Comparison of ENCODE assay signal across 15 mouse cellular contexts in genomic region chr14:31935411-31935810, GRCm38 (mm10).
DNase-seq lines count a peak whose midpoint lies in the region; ATAC-seq and TF ChIP-seq lines count a peak whose summit lies in the region.
"Had no signal": no experiment of that assay in that cellular context is flagged by ENCODE, and none has a peak within 500 bp of the region (broad histone marks: within the 10 kb centered on the region; RNA-seq: fewer than 3 reads in every experiment).

No protein-coding gene starts in this region.

- no peak overlapping the region for H3K4me3 ChIP-seq in embryonic facial prominence, embryonic 12.5 days
- no peak overlapping the region for H3K4me3 ChIP-seq in embryonic facial prominence, embryonic 10.5 days
- no peak overlapping the region for H3K4me3 ChIP-seq in lung, embryonic 16.5 days (ENCODE audit: low read length)
- H3K4me3 ChIP-seq in lung, adult 2 months (replicated peaks; ENCODE audit: extremely low read depth, low read depth, low read length): no peak overlapping the region
- H3K4me3 ChIP-seq in lung, postnatal 0 days (ENCODE audit: low read depth, low read length): no peak overlapping the region
- H3K4me3 ChIP-seq in midbrain, embryonic 16.5 days (ENCODE audit: low read depth, low read length): no peak overlapping the region
- H3K4me3 ChIP-seq: limb, embryonic 10.5 days had no signal

- peaks cover 9% of the 10 kb centered on the region; the same call in 1 of the 2 replicates for H3K4me1 ChIP-seq in embryonic facial prominence, embryonic 12.5 days
- peaks cover 31% of the 10 kb centered on the region for H3K4me1 ChIP-seq in embryonic facial prominence, embryonic 10.5 days
- H3K4me1 ChIP-seq in lung, embryonic 16.5 days (replicated peaks; ENCODE audit: control insufficient read depth, insufficient read depth, low read length): peaks cover 21% of the 10 kb centered on the region
- peaks cover 10% of the 10 kb centered on the region for H3K4me1 ChIP-seq in lung, adult 2 months (ENCODE audit: control insufficient read depth, insufficient read depth, low read length)
- H3K4me1 ChIP-seq in lung, postnatal 0 days (ENCODE audit: insufficient read depth, low read depth, low read length): no peaks in the 10 kb centered on the region; the same call in 1 of the 2 replicates
- peaks cover 7% of the 10 kb centered on the region for H3K4me1 ChIP-seq in midbrain, embryonic 16.5 days (ENCODE audit: control insufficient read depth, insufficient read depth, low read length)

- no peak for ATAC-seq in embryonic facial prominence, embryonic 12.5 days (ENCODE audit: insufficient number of reproducible peaks, insufficient read depth, low FRiP score, low TSS enrichment)
- no peak for ATAC-seq in lung, embryonic 16.5 days (ENCODE audit: low read depth)
- peak; percentile 36 for ATAC-seq in lung, postnatal 0 days
- ATAC-seq in midbrain, embryonic 16.5 days: no peak
- ATAC-seq: intestine, postnatal 0 days had no signal

- H3K27ac ChIP-seq in embryonic facial prominence, embryonic 12.5 days: peak overlapping the region; percentile 37; the same call in 1 of the 2 replicates
- H3K27ac ChIP-seq in embryonic facial prominence, embryonic 10.5 days (replicated peaks): no peak overlapping the region
- peak overlapping the region; percentile 50; the same call in 1 of the 2 replicates for H3K27ac ChIP-seq in lung, embryonic 16.5 days (ENCODE audit: low read length)
- no peak overlapping the region for H3K27ac ChIP-seq in lung, postnatal 0 days (ENCODE audit: low read length)
- H3K27ac ChIP-seq in midbrain, embryonic 16.5 days (ENCODE audit: low read length): peak overlapping the region; percentile 93
- H3K27ac ChIP-seq: limb, embryonic 10.5 days; liver, embryonic 14.5 days had no signal

- 43% methylated on average over 3 of the region's 3 CpGs for WGBS in embryonic facial prominence, embryonic 12.5 days
- 43% methylated on average over 3 of the region's 3 CpGs for WGBS in embryonic facial prominence, embryonic 10.5 days
- 26% methylated on average over 3 of the region's 3 CpGs for WGBS in lung, embryonic 16.5 days
- WGBS in lung, adult 2 months: 30% methylated on average over 3 of the region's 3 CpGs
- 31% methylated on average over 3 of the region's 3 CpGs for WGBS in lung, postnatal 0 days
- 35% methylated on average over 3 of the region's 3 CpGs for WGBS in midbrain, embryonic 16.5 days

- no peak for TF ChIP-seq CTCF in lung, adult 2 months (IDR thresholded peaks at IDR 0.05; ENCODE audit: insufficient read depth, low read length)
- no peak for TF ChIP-seq CTCF in lung, postnatal 0 days (IDR thresholded peaks at IDR 0.05)

- no peaks in the 10 kb centered on the region for H3K36me3 ChIP-seq in embryonic facial prominence, embryonic 12.5 days
- H3K36me3 ChIP-seq in embryonic facial prominence, embryonic 10.5 days (replicated peaks): no peaks in the 10 kb centered on the region
- no peaks in the 10 kb centered on the region for H3K36me3 ChIP-seq in lung, embryonic 16.5 days (ENCODE audit: control insufficient read depth, insufficient read depth, low read length)
- H3K36me3 ChIP-seq in lung, postnatal 0 days (ENCODE audit: insufficient read depth, low read length): no peaks in the 10 kb centered on the region
- H3K36me3 ChIP-seq in midbrain, embryonic 16.5 days (ENCODE audit: control insufficient read depth, insufficient read depth, low read length): no peaks in the 10 kb centered on the region
- H3K36me3 ChIP-seq: limb, embryonic 10.5 days had no signal

- no peak for DNase-seq in embryonic facial prominence, embryonic 10.5 days (ENCODE audit: low spot score)
- no peak for DNase-seq in lung, adult 2 months
- DNase-seq in lung, postnatal 0 days (ENCODE audit: low spot score): no peak
- DNase-seq in layer of hippocampus, adult 8-10 months (ENCODE audit: low spot score in 2 of 2): no peak
- DNase-seq in right cerebral cortex, postnatal 14 days: no peak
- DNase-seq: cerebellum, adult 2 months; kidney, postnatal 14 days; right cerebral cortex, postnatal 25 days; thymus, postnatal 25 days had no signal

- H3K9ac ChIP-seq in embryonic facial prominence, embryonic 12.5 days: no peak overlapping the region
- no peak overlapping the region for H3K9ac ChIP-seq in lung, embryonic 16.5 days (ENCODE audit: low read length)
- no peak overlapping the region for H3K9ac ChIP-seq in lung, postnatal 0 days (replicated peaks; ENCODE audit: low read depth)
- no peak overlapping the region for H3K9ac ChIP-seq in midbrain, embryonic 16.5 days (ENCODE audit: low read depth, low read length)
- H3K9ac ChIP-seq: liver, embryonic 14.5 days had no signal

- no peak for TF ChIP-seq POLR2A in lung, adult 2 months (IDR thresholded peaks at IDR 0.05; ENCODE audit: borderline replicate concordance, extremely low read depth, low read depth, low read length)

- no peaks in the 10 kb centered on the region for H3K27me3 ChIP-seq in embryonic facial prominence, embryonic 12.5 days
- H3K27me3 ChIP-seq in embryonic facial prominence, embryonic 10.5 days (replicated peaks; ENCODE audit: low read depth, poor library complexity, severe bottlenecking): no peaks in the 10 kb centered on the region
- H3K27me3 ChIP-seq in lung, embryonic 16.5 days (ENCODE audit: control insufficient read depth, insufficient read depth, low read depth, low read length): no peaks in the 10 kb centered on the region
- no peaks in the 10 kb centered on the region for H3K27me3 ChIP-seq in lung, postnatal 0 days (replicated peaks; ENCODE audit: insufficient read depth, low read length)
- no peaks in the 10 kb centered on the region for H3K27me3 ChIP-seq in midbrain, embryonic 16.5 days (ENCODE audit: control insufficient read depth, insufficient read depth, low read depth, low read length)

- H3K9me3 ChIP-seq in embryonic facial prominence, embryonic 12.5 days: no peaks in the 10 kb centered on the region
- no peaks in the 10 kb centered on the region for H3K9me3 ChIP-seq in embryonic facial prominence, embryonic 10.5 days
- no peaks in the 10 kb centered on the region for H3K9me3 ChIP-seq in lung, embryonic 16.5 days (ENCODE audit: control insufficient read depth, low read length)
- H3K9me3 ChIP-seq in lung, postnatal 0 days (ENCODE audit: low read length): no peaks in the 10 kb centered on the region
- peaks cover 4% of the 10 kb centered on the region; the same call in 1 of the 2 replicates for H3K9me3 ChIP-seq in midbrain, embryonic 16.5 days (replicated peaks; ENCODE audit: control insufficient read depth, low read length, poor library complexity, severe bottlenecking)
- H3K9me3 ChIP-seq: limb, embryonic 10.5 days had no signal

- 0 out of 2 replicates have a peak, but pooled peaks have one; percentile 17 for TF ChIP-seq EP300 in lung, postnatal 0 days (IDR thresholded peaks at IDR 0.05)

- no peak overlapping the region for H3K4me2 ChIP-seq in embryonic facial prominence, embryonic 12.5 days (replicated peaks)
- H3K4me2 ChIP-seq in lung, embryonic 16.5 days (ENCODE audit: low read depth, low read length): no peak overlapping the region
- H3K4me2 ChIP-seq in lung, postnatal 0 days (replicated peaks; ENCODE audit: low read depth, low read length): no peak overlapping the region
- no peak overlapping the region for H3K4me2 ChIP-seq in midbrain, embryonic 16.5 days (ENCODE audit: low read length)

Comparison
In these comparisons a context has a peak if more than half of its experiments do, and no peak if none do; other contexts are left out.
1. H3K27ac ChIP-seq: peak in embryonic facial prominence, embryonic 12.5 days (single experiment), lung, embryonic 16.5 days (single experiment) and midbrain, embryonic 16.5 days (single experiment); none in embryonic facial prominence, embryonic 10.5 days (single experiment) and lung, postnatal 0 days (single experiment).